Mouse (Mus musculus): ENCODE measurements at regions not wholly inside any gene's neighbourhood (a gene's known extent, or its start where the extent isn't known, plus 50 kb on each side); places are given as distances from the start of the nearest gene placed in this dataset.

- no peak for TF ChIP-seq CTCF (IDR thresholded peaks at IDR 0.05; ENCODE audit: control insufficient read depth, insufficient read depth, insufficient read length)
- no peak for TF ChIP-seq FOSL1 (IDR thresholded peaks at IDR 0.05; ENCODE audit: insufficient read depth, low read length, poor library complexity, severe bottlenecking)
- no peak for TF ChIP-seq MYOD1 (IDR thresholded peaks at IDR 0.05; ENCODE audit: control insufficient read depth, insufficient read length, low read depth)
- TF ChIP-seq MYOG (IDR thresholded peaks at IDR 0.05; ENCODE audit: control insufficient read depth, extremely low read depth, insufficient read length), result no peak
- TF ChIP-seq MAX (IDR thresholded peaks at IDR 0.05), result no peak
Measured at GRCm38 (mm10) chr4:48938892-48939291, 120.2 kb upstream of the Plppr1 start.

Measured in C2C12 (cell line).